Mouse (Mus musculus) ES-E14 (cell line): ENCODE results near the gene Fam241a.

Experiments used
- CHD2 ChIP-seq: IDR thresholded peaks from 2 replicates; pipeline ENCODE4 v1.6.1; 2014; ENCODE audit warnings: mild to moderate bottlenecking, low read depth, low read length, inconsistent platforms
- ZC3H11A ChIP-seq: IDR thresholded peaks from 2 replicates; pipeline ENCODE4 v1.6.1; 2012; ENCODE audit warnings: low read depth, mild to moderate bottlenecking, inconsistent platforms, low read length, borderline replicate concordance

DNA sequence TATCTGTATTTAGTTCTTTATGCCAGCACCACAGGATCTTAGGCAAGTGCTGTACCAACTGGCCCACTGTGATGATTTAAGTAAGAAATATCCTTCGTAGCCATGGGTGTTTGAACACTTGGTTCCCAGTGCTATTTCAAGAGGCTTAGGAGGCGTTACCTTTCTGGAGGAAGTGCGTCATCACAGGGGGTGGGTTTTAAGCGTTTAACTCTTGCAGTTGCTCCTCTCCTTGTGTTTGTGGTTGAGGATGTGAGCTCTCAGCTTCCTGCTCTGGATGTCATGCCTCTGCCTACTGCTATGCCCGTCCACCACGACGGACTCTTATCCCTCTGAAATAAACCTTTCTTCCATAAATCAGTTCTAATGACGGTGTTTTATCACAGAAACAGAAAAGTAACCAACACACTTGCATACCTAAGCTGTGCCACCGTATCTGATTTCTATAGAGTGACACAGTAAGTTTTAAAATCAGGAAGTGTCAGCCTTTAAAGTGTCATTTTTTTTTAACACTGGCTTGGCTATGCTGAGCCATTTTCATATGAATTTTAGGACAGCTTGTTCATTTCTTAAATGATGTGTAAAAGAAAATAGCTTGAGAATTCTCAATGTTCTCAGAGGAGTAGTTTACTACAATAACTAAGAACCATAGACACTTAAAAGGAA, 22.0 kb upstream of the Fam241a start:
- TF ChIP-seq ZC3H11A (no peak), CHD2 (no peak)
